Mouse (Mus musculus) adrenal gland, postnatal 4 days (tissue): ENCODE results near the gene Cldnd2. TPM values are rescaled to one million over a fixed set of nuclear protein-coding genes. Genes with fewer than 3 reads are reported as not detected.
A peak's percentile ranks its signal among the peaks of the same experiment; 100 is the strongest.
"Not testable (repeated sequence)": the region's sequence is repeated elsewhere in the genome, so short reads cannot be mapped to it uniquely, and the experiment has no call there.

Source experiments
- DNase-seq, 2 experiments: peaks; one replicate each; pipeline ENCODE4 v3.0.0; 2021 to 2022; ENCODE audit warnings: low spot score in 2 of 2, mixed read lengths in 2 of 2
- long read RNA-seq, 2 experiments: library from polyadenylated mRNA; stranded (forward); transcript quantifications; one replicate each; pipeline ENCODE4 v2.0.0; 2021
- total RNA-seq, 2 experiments: library from RNA; stranded (reverse); gene quantifications; 2 replicates each; pipeline ENCODE4 v1.2.3; 2021

The Cldnd2 gene
- not detected for total RNA-seq
- long read RNA-seq, experiment 1 = 0 reads
- long read RNA-seq, experiment 2 = 0 reads

GRCm38 (mm10) chr7:43440482-43440881 is at the start of gene Cldnd2:
Gene Cldnd2, plus strand, starts transcription at chr7:43440782.
- DNase-seq = no peak

- no peak for DNase-seq
Observed at GRCm38 (mm10) chr7:43392349-43393121, 48.0 kb upstream of the Cldnd2 start.

GRCm38 (mm10) chr7:43399501-43399900 is 41.1 kb upstream of the Cldnd2 start:
- no peak for DNase-seq

- DNase-seq = no peak
Observed at GRCm38 (mm10) chr7:43402718-43403117, 37.9 kb upstream of the Cldnd2 start.

- no peak for DNase-seq
Observed at GRCm38 (mm10) chr7:43407573-43407972, 33.0 kb upstream of the Cldnd2 start.

- no peak for DNase-seq
Observed at GRCm38 (mm10) chr7:43408131-43408553, 32.4 kb upstream of the Cldnd2 start, which contains the start of gene Siglecg. Gene Siglecg, plus strand, starts transcription at chr7:43408204.

GRCm38 (mm10) chr7:43409084-43409483 is 31.5 kb upstream of the Cldnd2 start:
- no peak for DNase-seq

GRCm38 (mm10) chr7:43411724-43412123 is 28.9 kb upstream of the Cldnd2 start:
- not testable (repeated sequence) for DNase-seq

GRCm38 (mm10) chr7:43417298-43417697 is 23.3 kb upstream of the Cldnd2 start:
- no peak for DNase-seq

GRCm38 (mm10) chr7:43422995-43423617 is 17.5 kb upstream of the Cldnd2 start:
- peak; percentile 60 to 76 for DNase-seq

GRCm38 (mm10) chr7:43423991-43424625 is 16.5 kb upstream of the Cldnd2 start:
- DNase-seq = no peak

GRCm38 (mm10) chr7:43427406-43427805 is 13.2 kb upstream of the Cldnd2 start, which contains the start of gene Lim2:
Gene Lim2, plus strand, starts transcription at chr7:43427670.
- DNase-seq = no peak

- no peak for DNase-seq
Observed at GRCm38 (mm10) chr7:43429500-43429899, 11.1 kb upstream of the Cldnd2 start.

GRCm38 (mm10) chr7:43432891-43433290 is 7.7 kb upstream of the Cldnd2 start:
- no peak for DNase-seq

GRCm38 (mm10) chr7:43434676-43435075 is 5.9 kb upstream of the Cldnd2 start:
- no peak for DNase-seq

- no peak for DNase-seq
Observed at GRCm38 (mm10) chr7:43436341-43437255, 4.0 kb upstream of the Cldnd2 start, which contains the start of gene Nkg7. Gene Nkg7, plus strand, starts transcription at chr7:43437073.

- DNase-seq = no peak
Observed at GRCm38 (mm10) chr7:43438611-43439010, 2.0 kb upstream of the Cldnd2 start.

- DNase-seq = no peak
Observed at GRCm38 (mm10) chr7:43441071-43441470, 489 bp downstream of the Cldnd2 start.

GRCm38 (mm10) chr7:43442684-43443083 is 2.1 kb downstream of the Cldnd2 start:
- DNase-seq = no peak

GRCm38 (mm10) chr7:43443126-43443916 is 2.7 kb downstream of the Cldnd2 start:
- DNase-seq = peak; percentile 57 to 67
